Mouse (Mus musculus) spleen, adult 2 months (tissue): ENCODE results near the gene 1700042G07Rik.

Experiments used
- CTCF ChIP-seq: fragments of 200-500 bp; IDR thresholded peaks from 2 replicates; pipeline ENCODE4 v1.5.1; 2011; ENCODE audit warnings: mild to moderate bottlenecking, inconsistent platforms; ENCODE audit not compliant: insufficient read depth, insufficient read length, insufficient replicate concordance; ENCODE audit errors: extremely low read depth
- POLR2A ChIP-seq: fragments of 200-500 bp; IDR thresholded peaks from 2 replicates; pipeline ENCODE4 v1.6.1; 2011; ENCODE audit warnings: low read depth, low read length, inconsistent platforms

DNA sequence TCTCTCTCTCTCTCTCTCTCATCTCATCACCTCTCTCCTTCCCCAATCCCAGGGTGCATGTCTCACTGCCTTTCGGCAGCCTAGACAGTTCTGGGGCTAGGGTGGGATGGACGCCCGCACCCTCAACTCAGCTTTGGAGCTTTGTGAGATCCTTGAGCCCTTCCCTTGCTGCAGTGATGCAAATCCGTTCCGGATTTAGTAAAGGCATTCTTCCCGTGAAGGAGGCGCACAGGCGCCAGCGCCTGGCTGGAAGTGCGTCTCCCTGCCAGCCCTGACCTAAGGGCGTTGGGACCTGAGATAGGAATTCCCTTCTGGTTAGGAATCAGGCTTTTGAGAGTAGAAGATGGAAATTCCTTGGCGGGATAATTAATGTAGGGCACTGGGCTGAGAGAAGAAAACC, 9.6 kb downstream of the 1700042G07Rik start:
- no peak for TF ChIP-seq POLR2A
- TF ChIP-seq CTCF: no peak
